Mouse (Mus musculus) right cerebral cortex, adult 2 months (tissue): ENCODE data around the gene Prr15l.

ENCODE experiments used
- DNase-seq, 2 experiments: peaks; one replicate each; pipeline ENCODE4 v3.0.0; 2021 to 2022; ENCODE audit warnings: low spot score in 2 of 2

Prr15l gene

DNA sequence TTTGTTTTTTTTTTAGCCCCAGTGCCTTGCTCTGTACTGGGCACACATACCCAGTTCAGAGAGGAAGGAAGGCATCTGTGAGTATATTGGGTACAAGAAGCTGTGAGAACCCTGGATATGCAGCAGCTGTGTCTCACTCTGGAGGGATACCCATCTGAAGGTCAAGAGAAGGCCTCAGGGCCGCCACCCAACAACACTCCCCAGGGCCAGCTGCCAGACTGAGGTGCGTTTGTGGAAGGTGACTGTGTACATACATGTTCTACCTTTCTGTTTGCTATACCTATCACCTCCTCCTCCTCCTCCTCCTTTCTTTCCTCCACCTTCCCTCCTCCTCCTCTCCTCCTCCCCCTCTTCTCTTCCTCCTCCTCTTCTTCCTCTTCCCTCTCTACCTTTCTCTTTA is at the start of gene Prr15l:
Gene Prr15l (plus strand): TSS at position 17 of the 400 bp plus-strand sequence.
- no peak for DNase-seq

DNA sequence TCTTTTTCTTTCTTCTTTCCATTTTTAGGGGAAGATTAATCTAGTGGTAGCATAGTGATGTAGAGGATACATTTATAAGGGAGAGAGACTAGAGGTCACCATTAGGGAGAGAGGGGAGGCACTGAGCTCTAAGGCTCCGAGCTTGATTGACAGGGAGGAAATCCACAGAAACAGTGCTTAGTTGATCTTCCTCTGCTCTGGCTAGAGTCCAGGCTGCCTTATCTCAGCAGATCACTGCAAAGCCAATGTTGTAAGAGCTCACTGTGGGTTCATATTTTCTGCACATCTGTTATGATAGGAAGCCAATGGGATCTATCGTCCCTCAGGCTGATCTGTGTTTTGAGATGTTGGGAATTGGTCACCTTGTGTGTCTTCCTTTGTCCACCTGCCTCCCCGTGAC is 49.2 kb upstream of the Prr15l start:
- DNase-seq: no peak

DNA sequence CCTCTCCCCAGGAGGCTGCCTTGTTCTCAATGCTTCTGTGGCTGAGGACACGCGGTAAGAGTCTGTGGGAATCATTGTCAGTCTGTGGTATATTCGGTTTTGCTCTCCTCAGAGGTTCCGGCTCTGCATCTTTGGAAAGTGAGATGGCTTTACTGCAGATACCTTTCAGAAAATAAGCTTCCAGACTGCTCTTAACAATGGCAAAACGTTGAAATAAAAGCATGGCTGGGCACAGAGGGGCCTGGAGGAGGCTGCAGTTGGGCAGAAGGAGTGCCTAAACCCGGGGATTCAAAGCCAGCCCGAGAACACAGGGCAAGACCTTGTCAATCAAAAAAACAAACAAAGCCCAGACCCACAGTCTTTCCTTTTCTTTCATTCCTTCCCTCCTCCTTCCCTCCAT is 48.5 kb upstream of the Prr15l start:
- DNase-seq: no peak

DNA sequence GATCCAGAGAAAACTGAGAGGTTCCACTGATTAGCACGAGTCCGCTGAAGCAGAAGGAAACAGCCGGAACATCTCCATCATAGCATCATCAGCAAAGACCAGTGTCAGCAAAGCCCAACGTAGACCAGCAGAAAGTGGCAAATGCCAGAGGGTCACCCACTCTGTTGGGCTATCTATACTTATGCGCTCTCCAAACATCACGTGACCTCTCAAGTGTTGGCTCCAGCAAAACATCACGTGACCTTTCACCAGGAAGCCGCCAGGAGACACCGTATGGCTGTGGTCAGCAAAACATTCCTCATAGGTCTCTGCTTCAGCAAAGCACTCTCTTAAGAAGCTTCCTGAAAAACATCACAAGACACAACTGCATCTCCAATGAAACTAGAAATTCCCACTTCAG is 47.6 kb upstream of the Prr15l start:
- DNase-seq: no peak

DNA sequence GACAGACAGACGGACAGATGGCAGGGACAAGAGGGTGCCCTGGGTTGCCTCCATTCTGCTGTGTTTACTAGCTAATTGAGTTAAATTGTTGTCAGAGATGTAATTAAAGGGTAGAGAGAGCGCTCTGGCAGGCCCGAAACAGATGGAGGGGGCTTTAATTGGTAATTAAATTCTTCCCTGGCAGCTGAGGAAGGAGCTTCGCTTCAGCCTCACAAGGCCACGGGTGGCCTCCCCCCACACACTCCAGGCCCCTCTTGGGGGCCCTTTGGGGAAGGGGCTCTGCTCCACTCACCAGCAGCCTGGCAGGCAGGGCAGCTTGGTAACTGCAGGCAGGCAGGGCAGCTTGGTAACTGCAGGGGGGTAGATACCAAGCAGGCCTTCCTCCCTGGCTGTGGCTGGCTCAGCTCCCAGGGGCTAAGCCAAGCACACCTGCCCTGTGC is 42.0 kb upstream of the Prr15l start:
- no peak for DNase-seq

DNA sequence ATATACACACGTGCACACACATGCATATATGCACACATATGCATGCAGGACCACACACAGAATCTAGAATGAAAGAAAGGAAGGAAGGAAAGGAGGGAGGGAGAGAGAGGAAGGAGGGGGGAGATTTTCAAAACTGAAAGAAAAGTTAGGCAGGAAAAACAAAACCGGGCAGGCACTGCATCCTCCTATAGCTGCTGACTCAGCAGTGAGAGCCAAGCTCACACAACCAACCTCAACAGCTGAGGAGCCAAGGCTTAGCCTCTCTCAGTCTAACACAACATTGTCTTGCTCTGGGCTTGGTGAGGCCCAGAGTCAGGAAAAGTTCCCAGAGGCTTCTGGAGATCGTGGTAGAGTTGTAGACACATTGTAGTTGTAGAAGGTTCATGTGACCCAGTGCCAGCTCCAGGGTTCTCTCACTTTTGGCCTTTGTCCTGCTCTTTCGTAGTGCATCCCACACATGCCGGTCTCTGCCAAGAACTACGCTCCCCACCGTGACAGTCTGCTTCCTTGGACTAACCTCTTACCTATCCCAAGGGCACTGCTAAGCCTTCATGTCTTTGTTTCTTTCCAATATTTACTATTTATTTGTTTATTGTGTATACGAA is 40.9 kb upstream of the Prr15l start:
- DNase-seq: no peak

DNA sequence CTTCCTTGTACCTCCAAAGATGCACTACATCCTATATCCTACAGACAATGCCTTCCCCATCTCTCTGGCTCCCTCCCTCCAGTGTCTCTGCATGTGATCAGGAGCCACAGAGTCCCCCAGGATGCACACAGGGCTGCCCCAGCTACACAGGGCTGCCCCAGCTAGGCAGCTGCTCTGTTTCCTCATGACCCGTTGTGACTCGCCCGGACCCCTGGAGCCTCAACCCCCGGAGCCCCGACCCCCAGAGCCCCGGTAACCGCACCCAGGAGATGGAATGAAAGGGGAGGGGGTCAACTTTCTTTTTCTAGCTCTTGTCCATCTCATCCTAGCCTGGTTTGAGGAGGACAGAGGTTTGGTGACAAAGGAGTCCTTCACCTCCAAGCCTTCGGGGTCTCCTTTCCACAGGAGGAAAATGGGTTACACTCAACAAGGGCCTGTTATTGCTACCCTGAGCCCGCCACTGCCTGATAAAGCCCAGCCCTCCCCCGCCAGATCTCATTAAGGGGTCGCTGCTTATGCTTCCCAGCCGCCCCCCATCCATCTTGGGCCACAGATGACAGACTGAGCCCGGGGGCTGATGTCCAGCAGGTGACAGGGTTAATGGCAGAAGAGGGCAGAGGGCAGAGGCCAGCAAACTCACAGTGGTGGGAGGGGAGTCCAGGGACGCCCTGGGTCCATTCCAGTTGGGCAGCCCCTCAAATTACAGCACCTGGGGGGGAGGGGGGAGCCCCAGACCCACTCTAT is 35.9 kb upstream of the Prr15l start:
- DNase-seq: no peak

DNA sequence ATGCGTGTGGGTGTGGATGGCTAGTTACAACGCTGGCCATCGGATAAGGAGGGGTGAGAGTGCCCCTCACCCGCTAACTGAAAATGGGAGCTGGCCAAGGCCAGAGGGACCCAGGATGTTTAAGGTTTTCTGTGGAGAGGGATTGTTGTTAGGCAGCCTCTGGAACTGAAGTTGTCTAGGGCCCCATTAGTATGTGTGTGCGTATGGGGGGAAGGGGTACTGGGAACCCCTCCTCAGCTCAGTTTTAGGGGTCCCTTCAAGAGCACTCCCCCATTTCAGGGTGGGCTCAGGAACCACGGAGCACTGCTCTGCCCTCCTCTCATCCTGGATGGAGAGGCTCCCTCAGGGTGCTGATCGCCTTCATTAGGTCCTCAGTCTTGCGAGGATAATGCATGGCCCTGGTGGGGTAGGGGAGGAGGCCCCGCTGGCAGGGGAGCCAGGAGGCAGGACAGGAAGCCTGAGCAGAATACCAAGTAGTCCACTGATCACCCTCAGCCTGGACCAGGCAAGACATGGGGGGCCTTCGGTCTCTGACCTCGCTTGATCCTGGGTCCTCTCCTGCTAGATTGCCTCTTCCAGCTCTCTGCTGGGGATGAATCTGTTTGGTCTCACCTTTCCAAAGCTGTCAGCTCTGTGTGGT is 34.6 kb upstream of the Prr15l start:
- no peak for DNase-seq

DNA sequence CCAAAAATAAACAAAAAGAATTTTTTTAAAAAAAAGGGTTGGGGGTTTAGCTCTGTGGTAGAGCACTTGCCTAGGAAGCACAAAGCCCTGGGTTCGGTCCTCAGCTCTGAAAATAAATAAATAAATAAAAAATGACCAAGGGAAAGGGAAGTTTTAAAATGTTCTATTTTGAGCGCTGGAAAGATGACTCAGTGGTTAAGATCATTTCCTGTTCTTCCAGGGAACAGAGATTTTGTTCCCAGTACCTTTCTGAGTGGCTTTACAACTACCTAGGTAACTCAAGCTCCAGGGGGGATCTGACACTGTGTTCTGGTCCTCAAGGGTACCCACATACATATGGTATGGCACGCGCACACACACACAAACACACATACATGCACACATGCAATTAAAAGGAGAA is 32.0 kb upstream of the Prr15l start:
- no peak for DNase-seq

DNA sequence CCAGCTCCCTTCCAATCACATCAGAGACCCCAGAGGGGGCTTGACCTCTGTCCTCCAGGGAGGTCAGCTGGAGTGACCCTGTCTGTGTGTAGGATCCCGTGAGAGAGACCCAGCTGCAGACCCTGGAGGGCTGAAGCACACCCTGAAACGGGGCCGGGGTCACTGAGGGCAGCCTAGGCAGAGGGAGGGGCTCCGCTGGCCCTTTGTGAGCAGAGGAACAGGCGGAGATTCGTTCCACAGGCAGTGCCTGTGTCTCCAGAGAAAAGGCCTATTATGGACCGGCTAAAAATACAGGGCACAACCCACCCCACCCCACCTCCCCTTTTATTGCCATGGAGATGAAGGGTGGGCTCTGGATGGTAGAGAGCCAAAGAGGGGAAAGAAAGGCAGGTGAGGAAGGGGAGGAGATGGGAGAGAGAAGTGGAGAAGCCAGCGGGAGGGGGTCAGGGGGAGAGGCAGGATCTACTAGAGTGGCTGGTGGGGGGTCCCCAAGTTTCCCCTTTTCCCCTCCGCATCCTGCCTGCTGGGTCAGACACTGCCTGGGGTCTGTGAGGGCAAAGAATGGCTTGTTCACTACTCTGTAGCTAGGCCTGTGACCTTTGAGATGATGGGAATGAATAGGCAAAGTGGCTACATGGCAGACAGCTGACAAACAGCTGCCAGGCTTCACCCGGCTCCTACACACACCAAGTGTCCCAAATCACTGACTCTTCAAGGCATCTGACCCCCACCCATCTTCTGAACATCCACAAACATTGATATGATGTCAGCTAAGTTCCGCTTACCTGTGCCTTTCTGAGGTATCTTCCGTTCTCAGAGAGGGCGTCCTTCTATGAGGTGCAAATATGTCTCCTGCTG is 28.2 kb upstream of the Prr15l start:
- DNase-seq: no peak

DNA sequence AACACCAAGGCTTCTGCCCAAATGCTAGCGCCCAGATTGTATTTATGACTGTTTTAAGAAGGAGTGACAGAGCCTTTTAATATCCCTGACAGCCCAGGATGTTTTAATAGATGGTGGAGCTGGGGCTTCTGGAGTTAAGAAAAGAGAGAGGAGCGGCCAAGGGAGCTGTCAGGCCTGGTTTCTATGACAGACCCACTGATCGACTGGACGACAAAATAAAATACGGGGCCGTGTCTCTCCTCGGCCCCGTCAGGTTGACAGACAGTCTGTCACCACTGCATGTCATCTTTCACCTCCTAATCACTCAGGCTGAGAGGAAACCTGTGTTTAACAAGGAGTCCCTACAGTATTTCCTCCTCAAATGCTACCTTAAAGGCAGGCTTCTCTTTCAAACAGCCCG is 26.6 kb upstream of the Prr15l start:
- DNase-seq: no peak

DNA sequence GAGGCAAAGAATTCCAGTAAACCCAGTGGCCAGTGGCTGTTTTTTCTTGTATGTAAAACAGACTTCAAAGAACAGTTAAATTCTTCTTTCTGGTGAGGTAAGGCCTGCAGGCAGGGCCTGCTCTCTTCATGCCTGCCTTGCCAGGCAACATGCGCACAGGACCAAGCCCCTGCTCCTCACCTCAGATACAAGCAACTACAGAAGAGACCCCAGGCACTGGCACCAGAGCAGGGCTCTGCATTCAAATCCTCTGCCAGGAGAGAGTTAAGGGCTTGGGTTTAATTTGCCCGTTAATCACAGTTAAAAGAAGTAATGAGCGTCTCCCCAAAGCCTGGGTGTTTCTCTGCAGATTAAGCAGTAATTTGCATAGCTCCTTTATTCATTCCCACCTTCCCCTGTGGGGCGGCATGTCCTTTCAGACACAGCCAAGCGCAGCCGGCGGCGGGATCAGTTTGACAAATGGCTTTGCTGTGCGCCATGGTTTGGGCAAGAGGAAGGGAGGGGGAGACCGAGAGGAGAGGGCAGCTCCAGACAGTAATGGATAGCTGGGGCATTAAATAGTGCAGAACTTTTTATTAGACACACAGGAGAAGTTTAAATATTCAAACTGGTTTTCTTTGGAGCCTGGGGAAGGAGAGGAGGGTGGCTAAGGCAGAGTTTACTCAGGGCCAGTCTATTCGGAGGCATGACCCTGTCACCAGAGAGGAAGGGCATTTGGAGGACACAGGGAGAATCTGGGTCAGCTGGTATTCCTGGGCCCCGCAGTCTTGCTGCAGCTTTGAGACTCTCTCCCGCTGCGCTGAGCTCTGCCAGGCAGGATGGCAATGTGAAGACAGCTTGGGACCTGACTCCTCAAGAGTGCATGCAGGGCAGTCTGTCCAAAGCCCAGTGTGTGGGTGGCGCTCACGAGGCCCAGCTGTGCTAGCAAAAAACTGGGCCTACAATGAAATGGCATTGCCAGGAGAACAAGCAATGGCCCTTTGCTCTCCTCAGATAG is 25.0 kb upstream of the Prr15l start:
- DNase-seq: no peak

DNA sequence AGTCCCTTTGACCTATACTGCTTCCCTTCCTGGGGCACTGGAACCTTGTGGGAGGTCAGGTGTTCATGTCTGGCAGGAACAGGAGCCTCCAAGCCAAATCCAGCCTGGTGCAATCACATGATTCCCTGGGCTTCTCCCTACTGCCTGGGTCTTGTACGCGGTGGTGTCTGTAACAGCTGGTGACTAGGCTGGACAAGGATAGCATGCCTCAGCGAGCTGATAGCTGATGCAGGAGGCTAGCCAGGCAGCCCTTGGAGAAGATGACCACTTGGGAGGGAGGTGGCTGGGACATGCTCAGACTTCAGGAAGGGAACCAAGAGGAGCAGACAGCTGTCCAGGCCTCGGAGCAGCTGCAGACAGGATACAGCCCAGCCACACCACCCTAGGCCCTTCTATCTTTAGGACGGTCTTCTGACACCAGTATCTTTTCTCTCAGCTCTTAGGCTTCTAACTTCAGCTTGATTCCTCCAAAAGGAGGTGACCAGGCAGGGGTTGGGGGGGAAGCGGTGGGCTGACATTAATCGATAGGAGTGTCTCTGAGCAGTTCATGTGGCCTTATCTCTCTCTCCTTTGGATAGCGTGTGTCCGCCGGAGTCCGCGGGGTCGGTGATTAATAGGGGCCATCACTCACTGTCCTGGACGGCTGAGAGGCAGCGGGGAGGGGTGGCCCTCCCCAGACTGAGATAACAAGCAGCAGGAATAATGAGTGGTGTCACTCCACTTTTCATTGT is 21.3 kb upstream of the Prr15l start:
- DNase-seq: no peak

DNA sequence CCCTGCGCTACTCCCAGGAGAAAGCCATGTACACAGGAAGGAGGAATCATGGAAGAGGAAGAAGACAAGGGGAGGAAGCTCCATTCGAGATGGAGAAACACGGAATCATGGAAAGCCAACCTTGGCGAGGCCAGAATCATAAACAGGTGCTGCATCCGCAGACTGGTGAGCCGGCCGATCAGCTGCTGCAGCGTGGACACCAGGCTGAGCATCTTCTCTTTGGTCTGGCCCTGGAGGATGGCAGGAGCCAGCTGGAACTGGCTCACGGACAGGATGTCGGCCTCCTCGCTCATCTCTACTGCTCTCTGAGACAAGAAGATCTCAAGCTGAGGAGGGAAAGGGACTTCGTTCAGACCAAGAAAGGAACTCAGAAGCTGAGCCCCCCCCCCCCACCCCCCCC is 19.3 kb upstream of the Prr15l start:
- no peak for DNase-seq

DNA sequence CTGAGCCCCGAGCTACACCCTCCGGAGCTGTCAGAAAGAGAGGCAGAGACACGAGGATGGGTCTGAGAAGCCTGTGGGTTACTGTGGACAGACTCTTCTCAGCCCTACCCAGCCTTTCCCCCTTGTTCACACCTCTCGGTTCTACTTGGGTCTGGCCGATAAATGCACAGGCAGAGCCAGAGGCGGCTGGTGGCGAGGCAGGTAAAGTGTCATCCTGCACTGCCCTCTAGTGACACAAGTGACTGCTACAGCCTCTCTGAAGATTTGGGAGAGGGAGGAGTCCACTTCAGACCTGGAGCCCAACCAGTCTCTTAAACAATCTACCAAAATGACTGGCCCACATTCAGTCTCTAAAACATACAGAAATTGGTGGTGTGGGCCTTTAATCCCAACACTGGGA is 17.9 kb upstream of the Prr15l start:
- DNase-seq: peak; percentile 88 to 90

DNA sequence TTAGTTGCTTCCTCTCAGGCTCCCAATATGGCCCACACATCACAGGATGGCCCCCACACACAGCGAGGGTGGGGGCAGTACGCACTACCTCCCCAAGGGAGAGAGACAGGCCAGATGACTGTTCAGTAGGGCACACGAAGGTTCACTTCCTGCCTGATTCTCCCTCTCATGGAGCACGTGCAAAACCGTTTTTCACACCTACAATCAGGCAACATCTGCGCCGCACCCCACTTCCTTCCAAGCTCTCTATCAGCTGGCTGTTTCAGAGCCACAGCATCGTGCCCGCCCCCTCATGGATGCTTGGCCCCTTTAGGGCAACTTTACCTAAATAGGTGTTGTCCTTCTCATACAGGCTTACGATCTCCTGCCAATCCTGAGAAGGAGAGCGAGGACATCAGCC is 15.2 kb upstream of the Prr15l start:
- no peak for DNase-seq

DNA sequence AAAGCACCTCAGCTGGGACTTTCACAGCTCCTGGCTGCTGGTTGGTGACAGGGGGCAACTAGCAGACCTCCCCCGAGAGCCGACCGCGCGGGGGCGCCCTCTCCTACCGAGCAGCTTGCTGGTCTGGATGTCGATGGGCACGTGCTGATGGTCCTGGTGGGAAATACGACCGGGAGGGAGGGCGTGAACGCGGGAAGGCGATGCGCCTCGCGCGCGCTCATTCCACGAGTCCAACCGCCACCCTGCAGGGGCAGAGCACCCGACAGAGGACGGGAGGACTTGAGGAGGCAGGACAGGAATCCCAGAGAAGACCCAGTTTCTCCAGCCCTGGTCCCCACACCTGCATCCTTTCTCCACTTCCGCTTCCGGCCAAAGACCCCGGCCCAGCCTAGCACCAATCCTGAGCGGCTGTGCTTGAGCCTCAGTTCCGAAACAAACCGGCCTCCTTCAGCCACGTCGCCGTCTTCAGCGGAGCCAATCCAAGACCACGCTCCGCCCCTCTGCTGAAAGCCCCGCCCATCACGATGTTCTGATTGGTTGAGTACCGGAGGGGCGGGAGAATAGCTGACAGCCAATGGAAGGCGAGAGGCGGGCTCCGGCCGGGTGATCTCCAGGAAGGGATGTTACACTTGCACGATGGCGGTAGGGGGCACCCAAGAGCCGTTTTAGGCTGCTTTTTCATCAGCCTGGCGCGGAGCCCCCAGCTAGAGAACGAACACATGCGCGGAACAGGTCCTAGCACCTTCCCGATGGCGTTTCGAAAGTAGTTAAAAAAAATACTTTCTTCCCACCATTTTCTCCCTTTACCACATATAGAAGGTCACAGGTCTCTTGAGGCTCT is 11.6 kb upstream of the Prr15l start, which contains the start of gene Cdk5rap3:
Gene Cdk5rap3 (minus strand): TSS at position 453 of the 841 bp plus-strand sequence.
- DNase-seq: peak; percentile 99

DNA sequence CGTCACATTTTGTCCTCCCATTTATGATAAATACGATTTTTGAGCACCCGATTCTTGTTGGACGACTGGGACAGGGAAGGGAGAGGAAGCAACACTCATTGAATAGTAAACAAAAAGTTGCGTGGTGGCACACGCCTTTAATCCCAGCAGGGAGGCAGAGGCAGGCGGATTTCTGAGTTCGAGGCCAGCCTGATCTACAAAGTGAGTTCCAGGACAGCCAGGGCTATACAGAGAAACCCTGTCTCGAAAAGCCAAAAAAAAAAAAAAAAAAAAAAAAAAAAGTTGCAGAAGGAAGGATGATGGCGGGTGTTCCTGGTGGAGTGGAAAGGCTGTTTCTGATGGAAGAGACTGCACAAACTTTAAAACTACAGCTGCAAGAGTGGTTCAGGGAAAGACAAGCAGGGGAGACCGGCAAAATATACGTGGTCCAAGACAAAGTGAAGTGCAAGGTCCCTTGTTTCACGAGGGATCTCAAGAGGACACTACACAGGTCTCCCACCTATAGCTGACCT is 11.0 kb upstream of the Prr15l start:
- DNase-seq: no peak

DNA sequence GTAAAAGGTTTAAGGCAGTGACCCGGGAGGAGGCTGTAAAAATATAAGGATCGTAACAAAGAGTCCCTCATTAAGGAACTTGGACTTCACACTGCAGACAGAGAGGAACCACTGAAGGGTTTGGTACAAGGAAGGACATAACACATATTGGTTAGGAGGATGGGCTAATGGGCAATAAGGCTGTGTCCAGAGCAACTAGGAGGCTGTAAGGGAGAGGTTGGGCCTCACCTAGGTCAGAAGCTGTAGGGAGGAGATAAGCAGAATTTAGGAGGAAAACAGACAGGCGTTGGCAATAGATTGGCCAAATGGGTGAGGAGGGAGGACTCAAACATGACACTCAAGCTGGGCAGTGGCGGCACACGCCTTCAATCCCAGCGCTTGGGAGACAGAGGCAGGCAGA is 10.5 kb upstream of the Prr15l start:
- no peak for DNase-seq
